Mouse (Mus musculus) neutrophil, adult 5-6 weeks (primary cell): ENCODE measurements around the gene Ubtd1. TPM values are rescaled to one million over a fixed set of nuclear protein-coding genes. Genes with fewer than 3 reads are reported as not detected.

Experiments used
- ATAC-seq: fragments of 151-379, 151-347 bp; 2 replicates; pipeline ENCODE4 v1.8.0; 2017; ENCODE audit warnings: mild to moderate bottlenecking, moderate TSS enrichment; ENCODE audit not compliant: insufficient number of reproducible peaks, poor library complexity, low FRiP score, severe bottlenecking; ENCODE audit errors: extremely low read depth
- total RNA-seq: library from RNA; stranded (forward); fragments of 200-1000 nt; gene quantifications from 2 replicates; pipeline ENCODE4 v1.2.3, GENCODE M21; 2017

Ubtd1 gene
- total RNA-seq, 1 experiment from 2014 or later, result 8.6 TPM

- no peak for ATAC-seq
These were observed 10.4 kb downstream of the Ubtd1 start for GRCm38 (mm10) chr19:41991926-41992477.

GRCm38 (mm10) chr19:41992971-41993370 is 11.4 kb downstream of the Ubtd1 start:
- ATAC-seq, result no peak

- ATAC-seq, result no peak
These were observed 11.9 kb downstream of the Ubtd1 start for GRCm38 (mm10) chr19:41993484-41993883.

GRCm38 (mm10) chr19:41994023-41994422 is 12.5 kb downstream of the Ubtd1 start:
- no peak for ATAC-seq

- ATAC-seq, result no peak
These were observed 13.9 kb downstream of the Ubtd1 start for GRCm38 (mm10) chr19:41995483-41995882.

- ATAC-seq, result no peak
These were observed 15.5 kb downstream of the Ubtd1 start for GRCm38 (mm10) chr19:41997090-41997489.

GRCm38 (mm10) chr19:41998770-41999548 is 17.4 kb downstream of the Ubtd1 start:
- ATAC-seq, result no peak

- 0 out of 2 replicates have a peak, but pooled peaks have one; percentile 27 for ATAC-seq
These were observed 18.2 kb downstream of the Ubtd1 start for GRCm38 (mm10) chr19:41999688-42000283.

- no peak for ATAC-seq
These were observed 18.9 kb downstream of the Ubtd1 start for GRCm38 (mm10) chr19:42000446-42000958.

GRCm38 (mm10) chr19:42001253-42001980 is 19.9 kb downstream of the Ubtd1 start:
- ATAC-seq, result peak; percentile 46

- ATAC-seq, result no peak
These were observed 22.7 kb downstream of the Ubtd1 start for GRCm38 (mm10) chr19:42004258-42004657.

- peak; percentile 32 for ATAC-seq
These were observed 24.1 kb downstream of the Ubtd1 start for GRCm38 (mm10) chr19:42005616-42006015.

- no peak for ATAC-seq
These were observed 25.0 kb downstream of the Ubtd1 start for GRCm38 (mm10) chr19:42006568-42006967.

GRCm38 (mm10) chr19:42008586-42008985 is 27.0 kb downstream of the Ubtd1 start:
- ATAC-seq, result no peak

GRCm38 (mm10) chr19:42009067-42009466 is 27.5 kb downstream of the Ubtd1 start:
- ATAC-seq, result no peak

GRCm38 (mm10) chr19:42010436-42010835 is 28.9 kb downstream of the Ubtd1 start:
- no peak for ATAC-seq

GRCm38 (mm10) chr19:42011123-42011522 is 29.6 kb downstream of the Ubtd1 start:
- no peak for ATAC-seq

GRCm38 (mm10) chr19:42014231-42014825 is 32.8 kb downstream of the Ubtd1 start:
- ATAC-seq, result no peak

GRCm38 (mm10) chr19:42015001-42015400 is 33.4 kb downstream of the Ubtd1 start:
- no peak for ATAC-seq
